Mouse (Mus musculus) kidney, adult 2 months (tissue): Measurements from ENCODE around the gene Timp3.

ENCODE experiments used
- CTCF ChIP-seq: fragments of 200-500 bp; conservative IDR thresholded peaks from 2 replicates; pipeline ENCODE4 v1.5.1; 2011; ENCODE audit warnings: low read depth, mild to moderate bottlenecking, control low read depth, low read length, moderate library complexity, mixed read lengths; ENCODE audit not compliant: insufficient read depth, insufficient read length
- POLR2A ChIP-seq: fragments of 200-500 bp; IDR thresholded peaks from one replicate; pipeline ENCODE4 v1.6.1; 2011; ENCODE audit warnings: low read depth, low read length, control low read depth

GRCm38 (mm10) chr10:86343931-86344330 lies 43.8 kb downstream of the Timp3 start:
- no peak for TF ChIP-seq CTCF
- TF ChIP-seq POLR2A, result no peak
